ENCODE assay signal across 16 mouse cellular contexts in genomic region chr12:110204246-110204989, GRCm38 (mm10).
"Had no signal": no experiment of that assay in that cellular context is flagged by ENCODE, and none has a peak within 500 bp of the region (broad histone marks: within the 10 kb centered on the region; RNA-seq: fewer than 3 reads in every experiment).

No protein-coding gene starts in this region.

- H3K27ac ChIP-seq: layer of hippocampus, adult 2 months; limb, embryonic 13.5 days; liver, embryonic 15.5 days; lung, embryonic 15.5 days; macrophage; midbrain, embryonic 15.5 days; neural tube, embryonic 13.5 days had no signal

- H3K9ac ChIP-seq: limb, embryonic 13.5 days; liver, embryonic 15.5 days; lung, embryonic 15.5 days; midbrain, embryonic 15.5 days; neural tube, embryonic 13.5 days had no signal

- H3K36me3 ChIP-seq: limb, embryonic 13.5 days; liver, embryonic 15.5 days; lung, embryonic 15.5 days; midbrain, embryonic 15.5 days; neural tube, embryonic 13.5 days had no signal

- H3K9me3 ChIP-seq: limb, embryonic 13.5 days; liver, embryonic 15.5 days; lung, embryonic 15.5 days; megakaryocyte, embryonic 14.5 days; midbrain, embryonic 15.5 days; neural tube, embryonic 13.5 days had no signal

- H3K4me2 ChIP-seq: liver, embryonic 15.5 days; lung, embryonic 15.5 days; midbrain, embryonic 11.5 days; midbrain, embryonic 15.5 days; neural tube, embryonic 13.5 days had no signal

- ATAC-seq: midbrain, embryonic 15.5 days had no signal

- H3K27me3 ChIP-seq: liver, embryonic 15.5 days; midbrain, embryonic 15.5 days had no signal

- DNase-seq: kidney, adult 18-20 months; left cerebral cortex, postnatal 4 days; lung, postnatal 14 days; retina, postnatal 1 day; right cerebral cortex, postnatal 4 days; thymus, adult 18-20 months; thymus, postnatal 14 days had no signal

- H3K4me3 ChIP-seq: layer of hippocampus, adult 2 months; limb, embryonic 13.5 days; liver, embryonic 15.5 days; lung, embryonic 15.5 days; megakaryocyte, embryonic 14.5 days; midbrain, embryonic 15.5 days; neural tube, embryonic 13.5 days had no signal

- H3K4me1 ChIP-seq: megakaryocyte, embryonic 14.5 days had no signal
